Mouse (Mus musculus): ENCODE data around the gene Cox7a1. TPM values are rescaled to one million over a fixed set of nuclear protein-coding genes. Genes with fewer than 3 reads are reported as not detected.

The Cox7a1 gene
- 163 and 277 TPM in 2 replicates for polyA plus RNA-seq (2016; fragmentation: Nextera tagmentation; extraction: Ambion mirVana)

GRCm38 (mm10) chr7:30183879-30184289 lies at the start of gene Cox7a1:
Gene Cox7a1 (plus strand): TSS chr7:30184144.
- Histone ChIP-seq H3K27me3 (ENCODE audit: insufficient read depth, poor library complexity, severe bottlenecking) (no peaks in the 10 kb centered on the region), H3K4me1 (peaks cover 23% of the 10 kb centered on the region; the same call in 1 of the 2 replicates), H3K9me3 (no peaks in the 10 kb centered on the region), H3K4me3 (peak within 1 kb of the TSS; percentile 58), H3K27ac (peak within 1 kb of the TSS; percentile 81), H3K36me3 (peaks cover 41% of the 10 kb centered on the region)
- DNase-seq (ENCODE audit: low spot score), result peak; percentile 96
- WGBS, result 1% methylated on average over 11 of the region's 11 CpGs

- DNase-seq (ENCODE audit: low spot score), result no peak
- Histone ChIP-seq H3K27me3 (ENCODE audit: insufficient read depth, poor library complexity, severe bottlenecking) (no peaks in the 10 kb centered on the region), H3K4me3 (no peak overlapping the region), H3K36me3 (peaks cover 81% of the 10 kb centered on the region), H3K27ac (no peak overlapping the region), H3K9me3 (peaks cover 9% of the 10 kb centered on the region; the same call in 1 of the 2 replicates), H3K4me1 (no peaks in the 10 kb centered on the region)
- 81% methylated on average over 10 of the region's 10 CpGs for WGBS
These were observed 47.1 kb upstream of the Cox7a1 start for GRCm38 (mm10) chr7:30136826-30137225.

- H3K4me1 ChIP-seq, result 0 out of 2 replicates have a peak, but pooled peaks cover 4% of the 10 kb centered on the region
- H3K4me3 ChIP-seq, result peak overlapping the region; percentile 74
- H3K36me3 ChIP-seq, result peaks cover 53% of the 10 kb centered on the region
- no peaks in the 10 kb centered on the region for H3K27me3 ChIP-seq (ENCODE audit: insufficient read depth, poor library complexity, severe bottlenecking)
- WGBS, result 21% methylated on average over 8 of the region's 8 CpGs
- no peaks in the 10 kb centered on the region; the same call in 1 of the 2 replicates for H3K9me3 ChIP-seq
- peak overlapping the region; percentile 89 for H3K27ac ChIP-seq
- no peak for DNase-seq (ENCODE audit: low spot score)
These were observed 40.8 kb upstream of the Cox7a1 start for GRCm38 (mm10) chr7:30143170-30143554.

- peak overlapping the region; percentile 74 for H3K4me3 ChIP-seq
- WGBS, result 6% methylated on average over 35 of the region's 35 CpGs
- 0 out of 2 replicates have a peak, but pooled peaks cover 4% of the 10 kb centered on the region for H3K4me1 ChIP-seq
- no peaks in the 10 kb centered on the region for H3K27me3 ChIP-seq (ENCODE audit: insufficient read depth, poor library complexity, severe bottlenecking)
- peak overlapping the region; percentile 89 for H3K27ac ChIP-seq
- peaks cover 5% of the 10 kb centered on the region for H3K9me3 ChIP-seq
- H3K36me3 ChIP-seq, result peaks cover 54% of the 10 kb centered on the region
- DNase-seq (ENCODE audit: low spot score), result peak; percentile 95
These were observed 40.3 kb upstream of the Cox7a1 start for GRCm38 (mm10) chr7:30143555-30144209.

- H3K4me3 ChIP-seq, result no peak overlapping the region
- H3K27me3 ChIP-seq (ENCODE audit: insufficient read depth, poor library complexity, severe bottlenecking), result no peaks in the 10 kb centered on the region
- H3K9me3 ChIP-seq, result peaks cover 34% of the 10 kb centered on the region
- WGBS, result 93% methylated on average over 5 of the region's 5 CpGs
- no peak overlapping the region for H3K27ac ChIP-seq
- peaks cover 68% of the 10 kb centered on the region for H3K36me3 ChIP-seq
- DNase-seq (ENCODE audit: low spot score), result no peak
- 0 out of 2 replicates have a peak, but pooled peaks cover 4% of the 10 kb centered on the region for H3K4me1 ChIP-seq
These were observed 36.9 kb upstream of the Cox7a1 start for GRCm38 (mm10) chr7:30147011-30147410.

GRCm38 (mm10) chr7:30154040-30154439 lies 29.9 kb upstream of the Cox7a1 start:
- no peak overlapping the region for H3K27ac ChIP-seq
- DNase-seq (ENCODE audit: low spot score), result no peak
- no peaks in the 10 kb centered on the region for H3K4me1 ChIP-seq
- peaks cover 94% of the 10 kb centered on the region for H3K36me3 ChIP-seq
- H3K9me3 ChIP-seq, result peaks cover 72% of the 10 kb centered on the region
- H3K27me3 ChIP-seq (ENCODE audit: insufficient read depth, poor library complexity, severe bottlenecking), result no peaks in the 10 kb centered on the region
- 79% methylated on average over 1 of the region's 1 CpGs for WGBS
- no peak overlapping the region for H3K4me3 ChIP-seq

- no peaks in the 10 kb centered on the region for H3K27me3 ChIP-seq (ENCODE audit: insufficient read depth, poor library complexity, severe bottlenecking)
- no peak for DNase-seq (ENCODE audit: low spot score)
- peaks cover 94% of the 10 kb centered on the region for H3K36me3 ChIP-seq
- no peak overlapping the region for H3K27ac ChIP-seq
- no peak overlapping the region for H3K4me3 ChIP-seq
- H3K9me3 ChIP-seq, result peaks cover 69% of the 10 kb centered on the region
- WGBS, result 93% methylated on average over 3 of the region's 3 CpGs
- no peaks in the 10 kb centered on the region for H3K4me1 ChIP-seq
These were observed 28.4 kb upstream of the Cox7a1 start for GRCm38 (mm10) chr7:30155507-30155906.

- Histone ChIP-seq H3K4me1 (peaks cover 4% of the 10 kb centered on the region; the same call in 1 of the 2 replicates), H3K9me3 (peaks cover 48% of the 10 kb centered on the region), H3K27me3 (ENCODE audit: insufficient read depth, poor library complexity, severe bottlenecking) (no peaks in the 10 kb centered on the region), H3K36me3 (peaks cover 95% of the 10 kb centered on the region), H3K27ac (no peak overlapping the region), H3K4me3 (no peak overlapping the region)
- 96% methylated on average over 5 of the region's 5 CpGs for WGBS
- DNase-seq (ENCODE audit: low spot score), result no peak
These were observed 20.8 kb upstream of the Cox7a1 start for GRCm38 (mm10) chr7:30163113-30163512.

GRCm38 (mm10) chr7:30164745-30165144 lies 19.2 kb upstream of the Cox7a1 start:
- Histone ChIP-seq H3K27me3 (ENCODE audit: insufficient read depth, poor library complexity, severe bottlenecking) (no peaks in the 10 kb centered on the region), H3K4me1 (peaks cover 5% of the 10 kb centered on the region; the same call in 1 of the 2 replicates), H3K9me3 (peaks cover 40% of the 10 kb centered on the region), H3K4me3 (no peak overlapping the region), H3K27ac (no peak overlapping the region), H3K36me3 (peaks cover 79% of the 10 kb centered on the region)
- 99% methylated on average over 2 of the region's 2 CpGs for WGBS
- no peak for DNase-seq (ENCODE audit: low spot score)

GRCm38 (mm10) chr7:30168914-30169582 lies 14.9 kb upstream of the Cox7a1 start:
- no peak for DNase-seq (ENCODE audit: low spot score)
- H3K4me1 ChIP-seq, result peaks cover 13% of the 10 kb centered on the region; the same call in 1 of the 2 replicates
- H3K27me3 ChIP-seq (ENCODE audit: insufficient read depth, poor library complexity, severe bottlenecking), result no peaks in the 10 kb centered on the region
- peaks cover 39% of the 10 kb centered on the region for H3K36me3 ChIP-seq
- 2% methylated on average over 21 of the region's 21 CpGs for WGBS
- peak overlapping the region; percentile 79 for H3K4me3 ChIP-seq
- peaks cover 12% of the 10 kb centered on the region for H3K9me3 ChIP-seq
- peak overlapping the region; percentile 96 for H3K27ac ChIP-seq

GRCm38 (mm10) chr7:30169583-30170282 lies 14.2 kb upstream of the Cox7a1 start, which contains the start of gene Zfp146:
Gene Zfp146 (minus strand): TSS chr7:30169750.
- H3K4me1 ChIP-seq, result peaks cover 13% of the 10 kb centered on the region; the same call in 1 of the 2 replicates
- peak; percentile 98 for DNase-seq (ENCODE audit: low spot score)
- H3K9me3 ChIP-seq, result peaks cover 9% of the 10 kb centered on the region
- H3K27me3 ChIP-seq (ENCODE audit: insufficient read depth, poor library complexity, severe bottlenecking), result no peaks in the 10 kb centered on the region
- peaks cover 32% of the 10 kb centered on the region for H3K36me3 ChIP-seq
- WGBS, result under 1% methylated on average over 36 of the region's 36 CpGs
- H3K27ac ChIP-seq, result peak within 1 kb of the TSS; percentile 96
- H3K4me3 ChIP-seq, result peak within 1 kb of the TSS; percentile 79

- no peak for DNase-seq (ENCODE audit: low spot score)
- Histone ChIP-seq H3K36me3 (peaks cover 25% of the 10 kb centered on the region), H3K27ac (peak overlapping the region; percentile 96), H3K27me3 (ENCODE audit: insufficient read depth, poor library complexity, severe bottlenecking) (no peaks in the 10 kb centered on the region), H3K9me3 (peaks cover 3% of the 10 kb centered on the region; the same call in 1 of the 2 replicates), H3K4me3 (peak overlapping the region; percentile 79), H3K4me1 (peaks cover 13% of the 10 kb centered on the region; the same call in 1 of the 2 replicates)
- 24% methylated on average over 11 of the region's 11 CpGs for WGBS
These were observed 13.5 kb upstream of the Cox7a1 start for GRCm38 (mm10) chr7:30170283-30170951.
